Mouse (Mus musculus) MN1 (cell line): ENCODE results near the gene Ankfy1.
"Not testable (repeated sequence)": the region's sequence is repeated elsewhere in the genome, so short reads cannot be mapped to it uniquely, and the experiment has no call there.

Experiments
- DNase-seq: peaks from one replicate; pipeline ENCODE4 v3.0.0-alpha.2; 2016; ENCODE audit warnings: low spot score

Ankfy1 gene

GRCm38 (mm10) chr11:72723165-72723564 lies 33.4 kb downstream of the Ankfy1 start:
- DNase-seq: no peak

GRCm38 (mm10) chr11:72723871-72724270 lies 34.1 kb downstream of the Ankfy1 start:
- DNase-seq: peak; percentile 45

- DNase-seq: peak; percentile 23
Measured at GRCm38 (mm10) chr11:72726023-72726422, 36.2 kb downstream of the Ankfy1 start.

GRCm38 (mm10) chr11:72733736-72734135 lies 43.9 kb downstream of the Ankfy1 start:
- DNase-seq: no peak

GRCm38 (mm10) chr11:72734840-72735518 lies 45.2 kb downstream of the Ankfy1 start:
- no peak for DNase-seq

GRCm38 (mm10) chr11:72735519-72735860 lies 45.7 kb downstream of the Ankfy1 start:
- DNase-seq: no peak

- no peak for DNase-seq
Measured at GRCm38 (mm10) chr11:72736320-72736719, 46.5 kb downstream of the Ankfy1 start.

GRCm38 (mm10) chr11:72737517-72737916 lies 47.7 kb downstream of the Ankfy1 start:
- DNase-seq: not testable (repeated sequence)

GRCm38 (mm10) chr11:72739048-72739447 lies 49.2 kb downstream of the Ankfy1 start:
- no peak for DNase-seq

- peak; percentile 34 for DNase-seq
Measured at GRCm38 (mm10) chr11:72751956-72752355, 62.1 kb downstream of the Ankfy1 start.

GRCm38 (mm10) chr11:72758316-72758715 lies 68.5 kb downstream of the Ankfy1 start:
- no peak for DNase-seq

GRCm38 (mm10) chr11:72759581-72759980 lies 69.8 kb downstream of the Ankfy1 start:
- peak; percentile 12 for DNase-seq

GRCm38 (mm10) chr11:72760781-72761180 lies 71.0 kb downstream of the Ankfy1 start:
- no peak for DNase-seq

- DNase-seq: no peak
Measured at GRCm38 (mm10) chr11:72764270-72764669, 74.5 kb downstream of the Ankfy1 start.

- no peak for DNase-seq
Measured at GRCm38 (mm10) chr11:72767716-72768115, 77.9 kb downstream of the Ankfy1 start.

- no peak for DNase-seq
Measured at GRCm38 (mm10) chr11:72769061-72769460, 79.3 kb downstream of the Ankfy1 start.

- no peak for DNase-seq
Measured at GRCm38 (mm10) chr11:72770324-72770723, 80.5 kb downstream of the Ankfy1 start.

GRCm38 (mm10) chr11:72770816-72771215 lies 81.0 kb downstream of the Ankfy1 start:
- no peak for DNase-seq

GRCm38 (mm10) chr11:72771461-72771860 lies 81.7 kb downstream of the Ankfy1 start:
- peak; percentile 19 for DNase-seq

- DNase-seq: not testable (repeated sequence)
Measured at GRCm38 (mm10) chr11:72772611-72773010, 82.8 kb downstream of the Ankfy1 start.

- no peak for DNase-seq
Measured at GRCm38 (mm10) chr11:72778957-72779356, 89.2 kb downstream of the Ankfy1 start.

- no peak for DNase-seq
Measured at GRCm38 (mm10) chr11:72782103-72782502, 92.3 kb downstream of the Ankfy1 start.

- no peak for DNase-seq
Measured at GRCm38 (mm10) chr11:72782503-72782902, 92.7 kb downstream of the Ankfy1 start.

- no peak for DNase-seq
Measured at GRCm38 (mm10) chr11:72792033-72792432, 102.2 kb downstream of the Ankfy1 start.

GRCm38 (mm10) chr11:72795149-72795454 lies 105.3 kb downstream of the Ankfy1 start:
- DNase-seq: no peak
